Mouse (Mus musculus): ENCODE measurements around the gene Pla1a.

- TF ChIP-seq CTCF (IDR thresholded peaks at IDR 0.05; ENCODE audit: low read depth) (no peak), EP300 (IDR thresholded peaks at IDR 0.05; ENCODE audit: low read depth) (peak; percentile 57)
Measured at GRCm38 (mm10) chr16:38399531-38400231, 33.3 kb downstream of the Pla1a start.

All from liver, postnatal 0 days (tissue).